Mouse (Mus musculus) ovary, postnatal 10 days (tissue): ENCODE data around the gene Tsnax.

Experiments
- DNase-seq: peaks from one replicate; pipeline ENCODE4 v3.0.0; 2022; ENCODE audit warnings: low spot score

Tsnax gene

GRCm38 (mm10) chr8:125080388-125081344, 67.9 kb downstream of the Tsnax start:
- DNase-seq: no peak

- no peak for DNase-seq
Observed at GRCm38 (mm10) chr8:125083746-125084145, 70.9 kb downstream of the Tsnax start.
